Mouse (Mus musculus) adrenal gland, adult 18-20 months (tissue): ENCODE data around the gene Usp33. TPM values are rescaled to one million over a fixed set of nuclear protein-coding genes. Genes with fewer than 3 reads are reported as not detected.

Experiments
- DNase-seq, 2 experiments: peaks; one replicate each; pipeline ENCODE4 v3.0.0; 2021 to 2022; ENCODE audit warnings: low spot score in 2 of 2
- total RNA-seq, 2 experiments: library from RNA; stranded (reverse); gene quantifications; 1 replicate in 1 of 2; 2 replicates in 1 of 2; pipeline ENCODE4 v1.2.3; 2021

Gene Usp33
- total RNA-seq, 2 experiments from 2014 or later = 70.9 to 97.3 TPM

DNA sequence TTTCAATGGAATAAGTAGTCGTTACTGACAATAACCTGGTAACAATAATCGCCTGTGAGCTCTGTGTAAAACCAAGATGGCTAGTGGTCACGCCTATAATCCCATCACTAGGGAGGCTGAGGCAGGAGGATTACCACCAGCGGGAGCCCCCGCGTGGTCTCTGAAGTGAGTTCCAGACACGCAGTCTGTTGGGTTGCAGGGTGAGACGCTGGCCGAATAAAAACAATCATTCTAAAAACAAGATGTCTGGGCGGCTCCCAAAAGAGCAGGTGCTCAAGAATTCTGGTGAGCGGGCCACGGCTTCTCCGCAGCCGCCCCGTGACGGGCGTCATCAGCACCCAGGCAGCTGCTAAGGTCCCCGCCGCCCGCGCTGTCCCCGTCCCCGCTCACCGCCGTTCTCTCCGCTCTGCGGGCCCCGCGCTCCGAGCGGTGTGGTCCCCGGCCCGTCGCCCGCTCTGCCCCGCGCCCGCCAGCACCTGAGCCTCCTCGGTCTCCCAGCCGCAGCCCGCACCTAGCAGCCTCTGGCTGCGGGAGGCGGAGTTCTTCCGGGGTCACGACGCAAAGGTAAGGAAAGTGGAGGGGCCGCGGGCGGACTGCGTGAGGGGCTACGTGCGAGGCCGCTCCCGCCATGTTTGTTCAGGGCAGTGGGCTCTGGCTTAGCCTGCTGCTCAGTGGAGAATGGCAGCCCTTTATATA lies 6.3 kb upstream of the Usp33 start, which contains the start of gene Miga1:
TSS of gene Miga1 (minus strand) at position 546 of the 696 bp plus-strand sequence.
- peak; percentile 60 to 61 for DNase-seq

DNA sequence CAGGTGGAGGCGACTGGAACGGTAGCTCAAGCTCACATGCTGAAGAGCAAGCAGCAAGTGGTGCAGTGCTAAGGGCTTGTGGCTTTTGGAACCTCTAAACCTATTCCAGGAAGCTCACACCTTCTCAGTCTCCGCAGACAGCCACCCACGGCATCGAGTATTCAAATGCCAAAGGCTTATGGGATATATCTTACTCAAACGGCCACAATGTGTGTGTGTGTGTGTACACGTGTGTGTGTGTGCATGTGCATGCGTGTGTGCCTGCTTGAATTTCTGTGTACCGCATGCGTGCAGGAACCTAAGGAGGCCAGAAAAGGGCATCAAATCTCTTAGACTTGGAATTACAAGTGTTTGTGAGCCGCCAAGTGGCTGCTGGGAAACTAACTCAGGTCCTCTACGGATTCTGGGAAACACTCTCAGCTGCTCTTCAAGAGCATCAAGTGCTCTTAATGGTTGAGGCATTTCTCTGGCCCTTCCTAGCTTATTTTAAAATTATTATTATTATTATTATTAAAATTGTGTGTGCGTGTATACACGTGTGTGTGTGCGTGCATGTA lies 3.2 kb upstream of the Usp33 start:
- DNase-seq = no peak

DNA sequence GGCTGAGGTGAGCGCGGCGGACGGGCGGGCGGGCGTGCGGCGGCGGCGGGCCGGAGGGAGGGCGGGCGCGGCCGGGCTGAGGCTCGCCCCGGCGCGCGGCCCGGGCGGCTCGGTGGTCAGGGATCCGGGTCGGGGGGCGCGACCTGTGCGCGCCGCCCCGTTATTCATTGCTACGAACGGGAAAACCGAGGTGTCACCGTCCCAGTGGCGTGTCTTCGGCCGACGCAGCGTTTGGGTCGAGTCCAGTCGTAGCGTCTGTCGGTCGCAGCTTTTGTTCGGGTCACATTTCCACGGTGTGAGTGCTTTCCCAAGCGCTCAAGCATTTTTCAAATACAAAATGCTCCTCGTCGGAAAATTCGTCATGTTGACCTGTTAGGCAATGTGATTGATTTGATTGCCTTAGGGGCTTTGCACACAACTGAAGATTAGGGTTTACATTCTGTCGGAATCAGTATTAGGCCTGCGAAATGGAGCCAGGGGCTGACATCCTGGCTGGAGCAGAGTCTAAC lies 409 bp downstream of the Usp33 start:
- DNase-seq = no peak

DNA sequence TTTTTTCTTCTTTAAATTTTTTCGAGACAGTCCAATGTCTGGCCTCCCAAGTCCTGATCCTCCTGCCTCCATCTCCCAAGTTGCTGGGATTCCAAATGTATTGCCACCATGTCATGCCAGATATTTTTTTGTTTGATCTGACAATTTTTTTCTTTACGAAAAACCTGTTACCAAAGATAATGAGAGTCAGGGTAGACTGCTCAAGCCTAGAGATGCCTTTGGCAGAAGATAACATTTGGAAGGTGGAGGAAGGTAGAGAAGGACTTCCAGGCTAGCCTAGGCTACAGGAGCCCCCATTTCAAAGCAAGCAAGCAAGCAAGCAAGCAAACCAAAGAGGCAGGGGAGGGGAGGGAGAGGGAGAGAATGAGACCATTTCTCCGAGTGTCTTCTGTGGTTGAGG lies 949 bp downstream of the Usp33 start:
- no peak for DNase-seq

DNA sequence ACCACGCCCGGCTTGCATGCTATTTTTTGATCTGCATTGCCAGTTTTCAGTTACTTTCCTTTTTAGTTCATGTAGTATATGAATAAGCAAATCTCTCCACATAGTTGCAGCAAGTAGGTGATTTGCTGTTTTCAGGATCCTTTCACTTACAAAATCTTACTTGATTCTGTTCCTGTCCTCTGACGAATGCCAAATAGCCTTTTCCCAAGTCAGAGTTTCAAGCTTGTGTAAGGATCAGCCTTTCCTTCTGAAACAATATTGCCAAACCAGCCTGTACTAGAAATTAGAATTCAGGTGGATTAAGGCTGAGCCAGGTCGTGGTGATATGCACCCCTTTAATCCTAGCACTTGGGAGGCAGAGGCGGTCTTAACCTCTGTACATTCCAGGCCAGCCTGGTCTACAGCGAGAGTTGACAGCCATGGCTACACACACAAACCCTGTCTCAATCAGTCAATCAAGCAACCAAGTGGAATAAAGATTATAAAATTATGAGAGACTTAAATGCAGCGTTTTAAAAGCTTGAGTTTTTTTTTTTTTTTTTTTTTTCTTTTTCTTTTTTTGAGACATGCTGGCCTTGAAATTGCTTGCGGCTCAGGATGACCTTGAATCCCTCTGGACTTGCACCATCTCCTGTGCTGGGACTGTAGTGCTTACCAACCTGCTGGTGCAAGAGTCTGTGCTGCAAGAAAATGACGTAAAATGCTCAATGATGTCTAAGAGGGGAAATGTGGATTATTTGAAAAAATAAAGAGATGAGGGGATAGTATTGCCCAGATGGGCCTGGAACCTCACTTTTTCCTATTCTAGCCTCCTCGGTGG lies 1.9 kb downstream of the Usp33 start:
- no peak for DNase-seq

DNA sequence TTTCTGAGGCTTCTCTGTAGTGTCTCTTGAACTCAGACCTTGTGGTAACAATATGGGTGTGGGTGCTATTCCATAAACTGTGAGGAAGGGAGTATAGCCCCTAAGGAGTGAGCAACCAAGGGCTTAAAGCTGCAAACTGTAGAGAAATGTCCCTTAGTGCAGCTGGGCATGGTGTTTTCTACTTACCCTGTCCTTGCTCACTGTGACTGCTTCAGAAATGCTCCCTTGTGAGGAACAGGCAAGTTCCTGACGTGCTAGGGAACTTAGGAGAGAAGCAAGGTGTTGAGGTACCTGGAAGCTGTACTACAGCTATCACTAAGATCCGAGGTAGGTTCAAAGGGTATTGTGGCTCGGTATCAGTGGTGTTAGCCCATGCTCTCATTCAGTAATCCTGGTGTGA lies 4.2 kb downstream of the Usp33 start:
- no peak for DNase-seq

DNA sequence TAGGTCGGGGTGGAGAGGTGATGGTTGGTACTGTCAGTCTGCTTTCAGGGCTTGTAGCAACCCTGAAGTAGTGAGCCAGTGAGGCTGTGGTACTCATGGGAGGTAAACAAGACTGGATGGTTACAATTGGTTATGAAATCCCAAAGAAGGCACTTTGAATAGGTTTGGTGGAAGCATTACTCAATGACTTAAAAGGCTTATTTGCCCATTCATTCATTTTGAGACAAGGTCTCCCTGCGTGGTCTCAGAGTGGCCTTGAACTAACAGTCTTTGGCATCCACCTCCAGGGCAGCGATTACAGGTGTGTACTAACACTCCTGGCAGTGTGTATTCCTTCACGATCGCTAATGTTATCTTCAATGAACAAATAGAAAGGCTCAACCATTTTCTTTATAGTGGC lies 4.7 kb downstream of the Usp33 start:
- DNase-seq = no peak

DNA sequence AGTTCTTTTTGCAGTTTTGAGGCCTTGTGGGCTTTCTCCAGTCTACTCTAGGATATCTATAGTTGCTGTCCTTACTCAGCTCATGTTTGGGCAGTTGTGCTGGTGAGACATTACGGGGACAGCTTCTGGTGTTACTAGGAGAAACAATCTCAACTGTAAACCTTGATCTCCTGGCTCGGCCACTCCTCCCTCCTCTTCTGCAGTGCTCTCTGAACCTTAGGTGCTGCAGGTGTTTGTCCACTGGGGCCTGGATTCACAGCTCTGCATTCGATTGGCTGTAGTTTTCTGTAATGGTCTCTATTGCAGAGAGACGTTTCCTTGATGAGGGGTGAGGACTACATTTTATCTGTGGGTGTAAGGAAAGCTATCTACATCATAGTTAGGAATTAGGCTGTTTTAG lies 6.0 kb downstream of the Usp33 start:
- DNase-seq = no peak

DNA sequence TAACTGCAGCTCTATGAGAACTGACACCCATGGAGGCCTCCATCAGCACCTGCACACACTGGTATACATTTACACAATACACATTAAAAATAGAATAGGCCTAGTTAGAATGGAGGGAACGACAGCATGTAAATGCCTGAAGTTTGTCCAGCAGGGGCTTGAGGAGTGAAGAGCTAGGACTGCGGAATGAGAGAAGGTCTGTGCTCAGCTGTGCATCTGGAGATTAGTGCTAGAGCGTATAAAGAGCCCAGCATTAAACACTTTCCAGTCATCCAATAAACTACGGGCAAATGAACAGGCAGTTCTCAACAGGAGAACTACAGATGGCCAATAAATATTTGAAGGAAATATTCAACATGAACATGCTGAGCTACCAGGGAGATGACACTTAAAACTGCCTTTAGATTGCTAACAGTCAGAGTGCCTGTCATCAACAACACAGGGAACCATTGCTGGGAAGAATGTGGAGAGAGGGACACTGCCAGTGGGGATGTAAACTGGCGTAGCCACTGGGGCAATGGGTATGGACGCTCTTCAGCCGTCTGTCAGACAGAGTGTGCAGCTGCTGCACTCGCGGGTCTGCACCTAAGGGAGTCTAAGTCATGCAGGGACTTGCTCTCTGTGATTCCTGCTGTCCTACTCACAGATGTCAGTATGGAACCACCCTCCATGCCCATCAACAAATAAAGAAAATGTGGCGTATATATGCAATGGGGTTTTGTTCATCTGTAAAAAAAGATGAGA lies 7.3 kb downstream of the Usp33 start:
- DNase-seq = no peak

DNA sequence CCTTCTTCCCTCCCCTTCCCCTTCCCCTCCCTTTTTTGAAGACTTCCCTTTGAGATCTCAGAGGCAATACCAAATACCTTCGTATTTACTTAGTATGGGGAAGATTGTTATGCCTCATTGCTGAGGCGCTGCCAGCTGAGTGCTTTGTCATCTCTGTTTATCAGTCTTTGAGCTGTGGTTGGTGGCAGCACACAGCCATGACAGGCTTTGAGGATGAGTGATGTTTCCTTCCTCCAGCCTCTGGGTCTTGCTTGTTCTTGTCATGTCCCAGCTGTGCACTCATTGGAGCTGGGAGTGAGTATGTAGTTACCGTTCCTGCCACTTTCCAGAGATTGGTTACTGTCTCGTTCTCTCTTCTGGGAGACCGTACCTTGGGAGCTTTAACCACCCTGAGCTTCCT lies 9.1 kb downstream of the Usp33 start:
- peak in 1 of 2 experiments; percentile 28 for DNase-seq

DNA sequence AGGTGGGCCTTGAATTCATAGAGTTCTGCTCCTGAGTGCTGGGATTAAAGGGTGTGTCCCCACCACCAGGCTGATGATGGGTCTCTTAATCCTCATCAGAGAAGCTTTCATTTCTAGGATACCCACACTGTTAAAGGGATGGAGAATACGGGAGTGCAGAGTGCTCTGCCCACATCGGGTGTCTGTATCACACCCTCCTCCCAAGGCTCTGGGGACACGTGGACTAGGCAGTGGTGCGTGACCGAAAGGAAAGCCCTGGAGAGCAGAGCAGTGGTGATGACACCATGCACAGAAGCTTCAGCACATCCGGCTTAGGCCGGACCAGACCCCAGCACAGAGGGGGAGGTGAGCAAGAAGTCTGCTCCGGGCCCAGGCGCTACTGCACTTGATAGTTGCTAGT lies 10.5 kb downstream of the Usp33 start:
- DNase-seq = no peak

DNA sequence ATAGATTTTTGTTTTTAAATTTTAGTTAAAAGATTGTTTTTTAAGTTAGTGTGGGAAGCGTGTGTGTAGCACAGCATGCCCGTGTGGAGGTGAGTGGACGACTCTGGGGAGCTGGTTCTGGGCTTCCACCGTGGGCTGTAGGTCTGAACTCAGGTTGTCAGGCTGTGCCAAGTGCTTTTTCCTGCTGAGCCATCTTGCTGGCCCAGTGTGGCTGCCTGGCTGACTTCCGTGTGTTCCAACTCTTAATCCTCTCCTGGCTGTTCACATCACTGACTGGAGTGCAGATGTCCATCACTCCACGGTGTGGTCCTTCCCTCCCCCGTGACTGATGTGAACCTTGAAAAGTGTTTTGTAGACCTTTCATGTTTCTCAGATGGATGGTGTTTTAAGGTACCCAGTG lies 12.9 kb downstream of the Usp33 start:
- DNase-seq = no peak

DNA sequence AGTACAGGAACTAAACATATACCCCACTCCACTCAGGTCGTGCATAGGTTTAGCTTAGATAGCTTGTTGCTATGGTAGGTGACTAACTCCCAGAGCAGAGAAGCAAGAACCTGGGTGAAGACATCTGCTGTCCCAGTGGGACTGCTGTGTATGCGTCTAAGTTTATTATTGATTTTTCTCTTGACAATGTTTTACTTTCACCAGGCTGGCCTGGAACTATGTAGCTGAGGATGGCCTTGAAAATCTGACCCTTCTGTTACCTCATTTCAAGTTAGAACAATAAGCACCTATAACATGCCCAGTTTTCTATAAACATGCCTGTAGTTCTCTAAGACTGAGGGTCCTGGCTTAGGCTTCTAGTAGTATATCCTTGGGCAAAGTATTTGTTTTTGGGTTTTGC lies 17.9 kb downstream of the Usp33 start:
- no peak for DNase-seq

DNA sequence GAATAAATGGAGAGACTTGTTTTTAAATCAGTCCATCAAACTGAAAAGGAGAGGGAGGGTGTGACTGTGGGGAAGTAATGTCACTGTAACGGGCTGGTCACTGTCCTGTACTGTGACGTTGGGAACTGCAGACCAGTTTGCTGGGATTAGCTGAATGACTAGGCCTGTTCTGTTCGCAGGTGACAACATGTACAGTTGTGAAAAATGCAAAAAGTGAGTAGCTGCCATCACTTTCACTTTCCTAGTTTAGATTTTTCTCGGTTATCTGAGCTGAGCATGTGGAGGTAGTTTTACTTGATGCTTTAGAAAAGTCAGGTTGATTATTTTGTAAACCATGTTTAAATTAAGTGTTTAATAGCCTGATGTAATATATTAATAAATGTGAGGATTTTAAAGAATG lies 29.8 kb downstream of the Usp33 start:
- DNase-seq = no peak

DNA sequence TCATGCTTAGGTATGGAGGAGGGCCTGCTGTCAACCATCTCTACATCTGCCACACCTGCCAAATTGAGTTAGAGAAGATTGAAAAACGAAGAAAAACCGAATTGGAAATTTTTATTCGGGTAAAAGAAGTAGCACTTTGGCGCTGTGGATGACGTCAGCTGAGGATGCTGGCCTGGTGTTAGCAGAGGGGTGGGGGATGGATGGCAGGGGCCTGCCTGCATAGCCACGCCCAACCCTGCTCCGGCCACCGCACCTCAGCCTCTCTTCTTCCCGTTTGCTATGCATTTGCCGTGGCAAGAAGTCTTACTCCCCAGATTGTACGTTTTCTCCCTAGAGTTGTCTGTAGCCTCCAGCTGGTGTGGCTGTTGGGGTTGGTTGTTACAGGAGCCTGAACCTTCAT lies 37.8 kb downstream of the Usp33 start:
- no peak for DNase-seq

DNA sequence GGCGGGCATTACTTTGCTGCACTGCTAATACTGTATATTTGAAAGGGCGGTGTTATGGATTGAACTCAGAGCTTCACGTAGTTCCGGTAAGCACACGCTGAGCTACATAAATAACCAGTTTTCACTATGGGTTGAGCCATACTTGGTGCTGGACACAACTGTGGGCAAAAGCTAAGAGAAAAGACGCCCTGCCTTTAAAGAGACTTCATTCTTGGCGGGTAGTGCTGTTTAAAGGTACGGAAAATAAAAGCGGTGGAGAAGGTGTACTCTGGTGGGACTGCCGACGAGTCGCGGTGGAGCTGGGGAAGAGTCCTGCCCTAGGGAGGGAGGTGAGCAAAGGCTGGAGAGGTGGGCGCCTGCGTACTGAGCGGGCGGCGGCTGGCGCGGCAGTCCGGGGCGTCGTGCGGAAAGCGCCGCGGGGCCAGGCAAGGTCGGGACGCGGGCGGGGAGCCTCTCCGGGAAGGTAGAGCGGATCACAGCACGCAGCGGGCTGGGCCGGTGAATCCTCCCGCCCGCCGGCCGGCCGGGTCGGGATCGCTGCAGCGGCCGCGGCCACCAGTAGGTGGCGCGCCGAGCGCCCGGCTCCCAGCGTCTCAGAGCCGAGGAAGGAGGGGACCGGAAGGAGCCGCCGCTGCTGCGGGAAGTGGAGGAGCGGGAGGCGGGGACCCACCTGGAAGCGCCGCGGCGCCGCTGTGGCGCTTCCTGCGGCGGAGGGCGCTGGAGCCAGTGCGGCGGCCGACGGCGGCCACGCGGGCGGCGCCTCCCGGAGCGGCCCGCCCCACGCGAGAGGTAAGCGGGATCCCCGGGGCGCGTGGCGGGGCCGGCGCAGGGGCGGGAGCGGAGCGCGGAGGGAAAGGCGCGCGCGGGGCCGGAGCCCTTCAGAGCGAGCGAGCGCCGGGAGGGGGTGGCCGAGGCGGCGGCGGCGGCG lies 49.3 kb downstream of the Usp33 start, which contains the start of gene Zzz3:
TSS of gene Zzz3 (plus strand) at position 124 of the 928 bp plus-strand sequence.
- DNase-seq = peak; percentile 90

DNA sequence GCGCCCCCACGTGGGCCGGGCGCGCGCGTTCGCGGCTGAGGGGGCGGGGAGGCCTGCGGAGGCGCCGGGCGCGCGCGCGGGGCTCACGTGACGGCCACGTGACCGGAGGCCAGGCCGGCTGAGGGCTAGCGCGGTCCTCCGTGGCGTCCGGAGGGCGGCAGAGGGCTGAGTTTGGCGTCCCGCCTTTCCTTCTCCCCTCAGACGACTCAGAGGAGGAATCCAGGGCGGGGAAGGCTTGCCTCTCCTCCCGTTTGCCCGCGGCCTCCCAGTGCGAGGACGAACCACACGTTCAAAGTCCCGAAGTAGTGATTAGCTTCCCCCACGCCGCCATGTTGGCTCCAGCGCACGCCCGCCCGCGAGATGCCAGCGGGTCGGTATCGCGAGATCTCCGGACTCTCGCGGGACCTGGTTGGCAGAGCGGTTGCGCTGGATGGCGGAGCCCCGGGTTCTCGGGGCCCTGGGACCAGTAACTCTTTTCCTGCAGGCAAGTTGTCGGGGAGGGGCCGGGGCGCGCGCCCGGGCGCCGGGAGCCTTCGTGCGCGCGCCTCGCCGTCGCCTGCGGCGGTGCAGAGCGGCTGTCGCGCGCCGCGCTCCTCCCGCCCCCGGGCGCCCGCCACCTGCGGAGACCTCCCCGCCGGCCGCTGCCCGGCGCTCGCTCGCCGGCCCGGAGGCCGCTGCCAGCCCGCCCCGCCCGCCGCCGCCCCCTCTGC lies 50.2 kb downstream of the Usp33 start:
- peak; percentile 98 for DNase-seq

DNA sequence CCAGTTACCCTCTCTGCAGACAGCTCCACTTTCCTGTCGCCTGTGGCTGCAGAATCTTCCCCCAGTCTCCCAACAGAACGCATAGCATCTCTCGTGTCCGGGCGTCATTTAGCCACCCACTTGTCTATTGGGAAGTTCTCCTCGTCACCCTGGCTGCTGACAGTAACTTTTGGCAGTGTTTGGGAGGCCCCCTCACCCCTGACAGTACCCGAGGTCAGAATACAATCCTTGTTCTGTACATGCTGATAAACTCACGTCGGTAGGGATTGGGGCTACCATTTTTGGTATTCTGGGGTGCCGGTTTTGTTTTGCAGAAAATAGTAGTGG lies 50.7 kb downstream of the Usp33 start:
- no peak for DNase-seq

DNA sequence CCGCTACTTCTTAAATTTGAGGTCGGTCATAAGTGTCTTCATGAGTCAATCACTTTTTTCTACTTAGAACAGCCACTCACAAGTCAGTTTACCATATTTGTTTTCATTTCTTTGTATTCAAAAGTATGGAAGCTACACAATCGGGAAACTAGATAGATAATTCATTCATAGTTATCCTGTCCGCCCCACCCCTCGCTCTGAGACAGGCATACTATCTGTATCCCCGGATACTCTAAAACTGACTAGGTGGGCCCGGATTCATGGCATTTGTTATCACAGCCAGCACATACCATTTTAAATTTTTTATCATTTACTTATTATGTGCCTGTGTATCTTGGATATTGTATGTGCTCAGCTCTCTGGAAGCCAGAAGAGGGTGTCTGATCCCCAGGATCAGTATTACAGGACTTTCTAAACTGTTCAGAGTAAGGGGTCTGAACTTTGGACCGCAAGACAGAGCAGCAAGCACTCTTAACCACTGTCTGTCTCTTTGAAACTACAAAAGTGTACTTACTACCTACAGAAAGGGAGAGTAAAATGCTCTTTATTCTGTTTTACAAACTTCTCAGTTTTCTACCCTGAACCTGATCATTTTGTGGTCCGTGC lies 51.2 kb downstream of the Usp33 start:
- DNase-seq = no peak
